Mouse (Mus musculus) MEL (cell line): ENCODE measurements around the gene Acoxl. TPM values are rescaled to one million over a fixed set of nuclear protein-coding genes. Genes with fewer than 3 reads are reported as not detected.

Source experiments
- DNase-seq: peaks from one replicate; pipeline ENCODE4 v3.0.0; 2011; ENCODE audit warnings: low read depth, low spot score
- H3K27ac ChIP-seq: 2 replicates; pipeline ENCODE4 v1.5.1; 2012; ENCODE audit warnings: low read depth, mild to moderate bottlenecking, control low read depth, low read length, moderate library complexity; ENCODE audit not compliant: control insufficient read depth
- H3K27me3 ChIP-seq, 2 experiments: fragments of 150-350 bp in 1 of 2; sonication (generic) in 1 of 2; 2 replicates each; pipeline ENCODE4 v1.6.1; 2012; ENCODE audit warnings: low read length in 2 of 2, mild to moderate bottlenecking in 2 of 2, improper control_type of control experiment in 1 of 2, moderate library complexity in 1 of 2; ENCODE audit not compliant: insufficient read depth in 2 of 2, control insufficient read depth in 1 of 2
- H3K36me3 ChIP-seq, 2 experiments: 2 replicates each; pipeline ENCODE4 v1.6.1; 2012 to 2014; ENCODE audit warnings: low read length in 2 of 2, improper control_type of control experiment in 1 of 2, inconsistent platforms in 1 of 2, mild to moderate bottlenecking in 1 of 2; ENCODE audit not compliant: insufficient read depth in 2 of 2, control insufficient read depth in 1 of 2
- H3K4me1 ChIP-seq, 2 experiments: fragments of 150-350 bp in 1 of 2; sonication (generic) in 1 of 2; 2 replicates each; pipeline ENCODE4 v1.6.1; 2012; ENCODE audit warnings: low read length in 2 of 2, improper control_type of control experiment in 1 of 2, mild to moderate bottlenecking in 1 of 2; ENCODE audit not compliant: insufficient read depth in 2 of 2, control insufficient read depth in 1 of 2
- H3K4me3 ChIP-seq, 2 experiments: fragments of 150-350 bp in 1 of 2; sonication (generic) in 1 of 2; 2 replicates each; pipeline ENCODE4 v1.5.1; 2012; ENCODE audit warnings: low read depth in 2 of 2, low read length in 2 of 2, mild to moderate bottlenecking in 2 of 2, moderate library complexity in 2 of 2, control low read depth in 1 of 2, improper control_type of control experiment in 1 of 2; ENCODE audit not compliant: control insufficient read depth in 1 of 2, insufficient read depth in 1 of 2
- H3K79me2 ChIP-seq: 2 replicates; pipeline ENCODE4 v1.6.1; 2012; ENCODE audit warnings: mild to moderate bottlenecking, low read length, moderate library complexity; ENCODE audit not compliant: control insufficient read depth, poor library complexity, insufficient read depth
- H3K9ac ChIP-seq: 2 replicates; pipeline ENCODE4 v1.6.1; 2012; ENCODE audit warnings: low read depth, mild to moderate bottlenecking, control low read depth, low read length, moderate library complexity; ENCODE audit not compliant: control insufficient read depth, poor library complexity, severe bottlenecking
- H3K9me3 ChIP-seq: fragments of 150-350 bp; sonication (generic); replicated peaks from 2 replicates; pipeline ENCODE4 v1.6.1; 2012; ENCODE audit warnings: mild to moderate bottlenecking, low read length, improper control_type of control experiment, moderate library complexity; ENCODE audit not compliant: insufficient read depth
- CHD1 ChIP-seq: IDR thresholded peaks from 2 replicates; pipeline ENCODE4 v1.6.1; 2012; ENCODE audit warnings: low read depth, mild to moderate bottlenecking, inconsistent platforms, low read length, improper control_type of control experiment
- CHD2 ChIP-seq: IDR thresholded peaks from 2 replicates; pipeline ENCODE4 v1.6.1; 2011; ENCODE audit warnings: low read length, improper control_type of control experiment
- CTCF ChIP-seq, 3 experiments: IDR thresholded peaks in 2 of 3; conservative IDR thresholded peaks in 1 of 3; 2 replicates each; pipeline ENCODE4 v1.5.1; 2011 to 2012; ENCODE audit warnings: low read length in 3 of 3, low read depth in 2 of 3, mild to moderate bottlenecking in 2 of 3, improper control_type of control experiment in 1 of 3, inconsistent platforms in 1 of 3, mixed read lengths in 1 of 3, moderate library complexity in 1 of 3; ENCODE audit not compliant: control insufficient read depth in 1 of 3, insufficient read depth in 1 of 3, poor library complexity in 1 of 3, severe bottlenecking in 1 of 3
- ELF1 ChIP-seq: IDR thresholded peaks from 2 replicates; pipeline ENCODE4 v1.6.1; 2014; ENCODE audit warnings: low read depth, mild to moderate bottlenecking, inconsistent platforms, low read length, improper control_type of control experiment, moderate library complexity
- ETS1 ChIP-seq: IDR thresholded peaks from 2 replicates; pipeline ENCODE4 v1.6.1; 2012; ENCODE audit warnings: low read depth, mild to moderate bottlenecking, inconsistent platforms, low read length, improper control_type of control experiment, moderate library complexity
- GABPA ChIP-seq: IDR thresholded peaks from 2 replicates; pipeline ENCODE4 v1.6.1; 2012; ENCODE audit warnings: low read depth, mild to moderate bottlenecking, inconsistent platforms, low read length, improper control_type of control experiment, moderate library complexity
- GATA1 ChIP-seq: IDR thresholded peaks from 2 replicates; pipeline ENCODE4 v1.6.1; 2011; ENCODE audit warnings: low read depth, low read length, improper control_type of control experiment
- HCFC1 ChIP-seq: IDR thresholded peaks from 2 replicates; pipeline ENCODE4 v1.6.1; 2012; ENCODE audit warnings: low read depth, mild to moderate bottlenecking, inconsistent platforms, low read length, improper control_type of control experiment, moderate library complexity
- KAT2A ChIP-seq: conservative IDR thresholded peaks from 2 replicates; pipeline ENCODE4 v1.6.1; 2012; ENCODE audit warnings: low read depth, low read length, improper control_type of control experiment, inconsistent platforms
- MAZ ChIP-seq: IDR thresholded peaks from 2 replicates; pipeline ENCODE4 v1.6.1; 2012; ENCODE audit warnings: low read depth, mild to moderate bottlenecking, inconsistent platforms, low read length, improper control_type of control experiment
- MEF2A ChIP-seq: IDR thresholded peaks from 2 replicates; pipeline ENCODE4 v1.6.1; 2014; ENCODE audit warnings: low read depth, mild to moderate bottlenecking, inconsistent platforms, low read length, improper control_type of control experiment; ENCODE audit not compliant: poor library complexity, insufficient replicate concordance, severe bottlenecking; ENCODE audit errors: extremely low read depth
- MXI1 ChIP-seq: IDR thresholded peaks from 2 replicates; pipeline ENCODE4 v1.6.1; 2011; ENCODE audit warnings: mild to moderate bottlenecking, low read depth, low read length, improper control_type of control experiment
- NELFE ChIP-seq: IDR thresholded peaks from 2 replicates; pipeline ENCODE4 v1.6.1; 2011; ENCODE audit warnings: low read depth, low read length, improper control_type of control experiment
- NRF1 ChIP-seq: IDR thresholded peaks from 2 replicates; pipeline ENCODE4 v1.6.1; 2014; ENCODE audit warnings: low read depth, mild to moderate bottlenecking, inconsistent platforms, low read length, improper control_type of control experiment, moderate library complexity; ENCODE audit not compliant: poor library complexity, insufficient read depth, severe bottlenecking
- POLR2A ChIP-seq, 2 experiments: IDR thresholded peaks; 2 replicates each; pipeline ENCODE4 v1.6.1; 2011 to 2012; ENCODE audit warnings: low read length in 2 of 2, mild to moderate bottlenecking in 2 of 2, control low read depth in 1 of 2, improper control_type of control experiment in 1 of 2, low read depth in 1 of 2, moderate library complexity in 1 of 2; ENCODE audit not compliant: control insufficient read depth in 1 of 2, insufficient read depth in 1 of 2, poor library complexity in 1 of 2
- POLR2AphosphoS2 ChIP-seq: IDR thresholded peaks from 2 replicates; pipeline ENCODE4 v1.6.1; 2011; ENCODE audit warnings: low read length, improper control_type of control experiment
- RAD21 ChIP-seq: IDR thresholded peaks from 2 replicates; pipeline ENCODE4 v1.6.1; 2011; ENCODE audit warnings: mild to moderate bottlenecking, low read depth, low read length, improper control_type of control experiment
- RCOR1 ChIP-seq: IDR thresholded peaks from 2 replicates; pipeline ENCODE4 v1.6.1; 2012; ENCODE audit warnings: low read depth, mild to moderate bottlenecking, inconsistent platforms, low read length, improper control_type of control experiment
- TBP ChIP-seq: IDR thresholded peaks from 2 replicates; pipeline ENCODE4 v1.8.0; 2011; ENCODE audit warnings: low read depth, low read length, improper control_type of control experiment
- UBTF ChIP-seq: IDR thresholded peaks from 2 replicates; pipeline ENCODE4 v1.6.1; 2012; ENCODE audit warnings: low read depth, mild to moderate bottlenecking, inconsistent platforms, low read length, improper control_type of control experiment, moderate library complexity, borderline replicate concordance; ENCODE audit not compliant: insufficient read depth
- USF1 ChIP-seq: IDR thresholded peaks from 2 replicates; pipeline ENCODE4 v1.6.1; 2014; ENCODE audit warnings: low read depth, mild to moderate bottlenecking, inconsistent platforms, low read length, improper control_type of control experiment, moderate library complexity
- USF2 ChIP-seq, 2 experiments: IDR thresholded peaks; 2 replicates each; pipeline ENCODE4 v1.6.1; 2011 to 2012; ENCODE audit warnings: improper control_type of control experiment in 2 of 2, low read length in 2 of 2, borderline replicate concordance in 1 of 2, inconsistent platforms in 1 of 2, low read depth in 1 of 2, mild to moderate bottlenecking in 1 of 2; ENCODE audit not compliant: insufficient read depth in 1 of 2
- ZC3H11A ChIP-seq: IDR thresholded peaks from 2 replicates; pipeline ENCODE4 v1.6.1; 2012; ENCODE audit warnings: low read depth, mild to moderate bottlenecking, inconsistent platforms, low read length, improper control_type of control experiment
- ZKSCAN1 ChIP-seq: IDR thresholded peaks from 2 replicates; pipeline ENCODE4 v1.6.1; 2012; ENCODE audit warnings: low read depth, mild to moderate bottlenecking, inconsistent platforms, low read length, improper control_type of control experiment, moderate library complexity
- polyA plus RNA-seq, 2 experiments: library from polyadenylated mRNA; stranded (reverse) in 1 of 2; unstranded in 1 of 2; fragments of >175 nt in 1 of 2; fragments of >200 nt in 1 of 2; gene quantifications; 2 replicates each; pipeline versions ENCODE4 v1.2.1 to v1.2.4; 2012; ENCODE audit warnings: low replicate concordance in 2 of 2, low read depth in 1 of 2; ENCODE audit not compliant: insufficient read length in 2 of 2, insufficient read depth in 1 of 2, missing spikeins in 1 of 2
- total RNA-seq: library from RNA; depleted of rRNA; stranded (reverse); fragments of 300-350 nt; gene quantifications from 2 replicates; pipeline ENCODE4 v1.2.3, GENCODE M21; 2012

Gene Acoxl
- total and polyA plus RNA-seq, 3 experiments = 0.31 to 0.39 TPM; not detected in 1

DNA sequence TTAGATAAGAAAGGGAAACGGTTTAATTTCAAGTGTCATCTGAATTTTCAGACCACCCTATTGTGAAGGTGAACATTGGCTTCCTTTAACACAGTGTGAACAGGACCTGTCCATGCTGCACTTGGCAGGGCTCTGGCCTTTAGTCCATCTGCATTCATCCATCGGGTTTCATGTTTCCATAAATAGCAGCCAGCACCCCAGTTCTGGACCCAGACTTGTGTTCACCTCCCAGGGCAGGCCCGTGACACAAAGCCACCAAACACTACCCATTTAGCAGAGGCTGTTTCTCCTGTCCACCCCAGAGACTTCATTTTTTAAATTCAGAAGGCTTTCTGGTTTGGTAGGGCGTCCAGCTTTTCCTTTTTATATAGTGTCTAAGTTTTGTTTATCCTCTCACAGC lies 92.9 kb downstream of the Acoxl start:
- Histone ChIP-seq H3K4me1 (0 out of 4 replicates have a peak, but pooled peaks cover 0 to 3% of the 10 kb centered on the region in 2 experiments), H3K9ac (no peak overlapping the region), H3K9me3 (no peaks in the 10 kb centered on the region), H3K27ac (no peak overlapping the region), H3K79me2 (no peaks in the 10 kb centered on the region), H3K36me3 (no peaks in the 10 kb centered on the region), H3K4me3 (no peak overlapping the region), H3K27me3 (peaks cover 0 to 2% of the 10 kb centered on the region in 2 experiments; a peak in 2 of 4 replicates)
- no peak for DNase-seq
- TF ChIP-seq MAZ (no peak), POLR2A (IDR thresholded peaks at IDR 0.05; ENCODE audit: control insufficient read depth in 1 of 2, insufficient read depth in 1 of 2, low read depth in 1 of 2, low read length in 2 of 2, poor library complexity in 1 of 2) (no peak), USF2 (IDR thresholded peaks at IDR 0.05; ENCODE audit: borderline replicate concordance in 1 of 2, insufficient read depth in 1 of 2, low read depth in 1 of 2, low read length in 2 of 2) (no peak), GATA1 (no peak), UBTF (no peak), NRF1 (no peak), CTCF (IDR thresholded peaks at IDR 0.05 in 2 of 3, conservative IDR thresholded peaks at IDR 0.05 in 1 of 3; ENCODE audit: control insufficient read depth in 1 of 3, insufficient read depth in 1 of 3, low read depth in 2 of 3, low read length in 3 of 3, poor library complexity in 1 of 3, severe bottlenecking in 1 of 3) (no peak), CHD2 (no peak), ZKSCAN1 (no peak), ZC3H11A (no peak), ETS1 (no peak), TBP (no peak), RAD21 (no peak), NELFE (no peak), CHD1 (no peak), USF1 (no peak)
- TF ChIP-seq, all 39 proteins: peak for 0

DNA sequence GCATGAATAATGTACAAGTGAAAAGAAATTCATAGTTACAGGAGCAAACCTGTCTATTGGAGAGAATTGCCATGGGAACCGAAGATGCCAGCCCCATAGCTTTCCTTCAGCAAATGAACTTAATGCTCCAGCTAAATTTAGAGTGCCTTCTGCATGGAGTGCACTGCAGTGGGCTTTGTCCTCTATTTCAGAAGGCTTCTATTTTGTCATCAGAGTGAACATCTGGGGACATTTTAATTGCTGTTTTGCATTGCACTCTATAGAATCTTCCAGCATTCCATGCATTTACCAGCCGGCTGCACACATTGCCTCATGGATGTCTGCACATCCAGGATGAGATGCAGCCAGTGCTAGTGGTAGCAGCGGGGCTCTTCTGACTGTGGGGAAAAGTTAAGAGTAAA lies 94.9 kb downstream of the Acoxl start:
- Histone ChIP-seq H3K36me3 (no peaks in the 10 kb centered on the region), H3K27ac (no peak overlapping the region), H3K4me1 (0 out of 4 replicates have a peak, but pooled peaks cover 0 to 3% of the 10 kb centered on the region in 2 experiments), H3K79me2 (no peaks in the 10 kb centered on the region), H3K4me3 (no peak overlapping the region), H3K27me3 (peaks cover 0 to 2% of the 10 kb centered on the region in 2 experiments; a peak in 2 of 4 replicates), H3K9ac (no peak overlapping the region), H3K9me3 (no peaks in the 10 kb centered on the region)
- TF ChIP-seq MEF2A = no peak
- TF ChIP-seq USF2 (IDR thresholded peaks at IDR 0.05; ENCODE audit: borderline replicate concordance in 1 of 2, insufficient read depth in 1 of 2, low read depth in 1 of 2, low read length in 2 of 2) = no peak
- TF ChIP-seq GABPA = no peak
- no peak for TF ChIP-seq ZKSCAN1
- no peak for TF ChIP-seq KAT2A
- TF ChIP-seq RCOR1 = no peak
- TF ChIP-seq MAZ = no peak
- no peak for TF ChIP-seq GATA1
- TF ChIP-seq ELF1 = no peak
- no peak for TF ChIP-seq POLR2AphosphoS2
- TF ChIP-seq HCFC1 = no peak
- no peak for TF ChIP-seq RAD21
- TF ChIP-seq MXI1 = no peak
- TF ChIP-seq POLR2A (IDR thresholded peaks at IDR 0.05; ENCODE audit: control insufficient read depth in 1 of 2, insufficient read depth in 1 of 2, low read depth in 1 of 2, low read length in 2 of 2, poor library complexity in 1 of 2) = no peak
- TF ChIP-seq UBTF = no peak
- no peak for DNase-seq
